26 mouse cellular contexts compared by ENCODE assay signal in genomic region chr9:100252409-100252808, GRCm38 (mm10).
DNase-seq lines count a peak whose midpoint lies in the region; ATAC-seq lines count a peak whose summit lies in the region.
"Had no signal": no experiment of that assay in that cellular context is flagged by ENCODE, and none has a peak within 500 bp of the region (broad histone marks: within the 10 kb centered on the region; RNA-seq: fewer than 3 reads in every experiment).

No protein-coding gene starts in this region.

- WGBS in limb, embryonic 12.5 days, result 47% methylated on average over 10 of the region's 10 CpGs
- 84% methylated on average over 10 of the region's 10 CpGs for WGBS in limb, embryonic 10.5 days
- WGBS in limb, embryonic 13.5 days, result 30% methylated on average over 10 of the region's 10 CpGs
- WGBS in neural tube, embryonic 15.5 days, result 40% methylated on average over 10 of the region's 10 CpGs

- H3K36me3 ChIP-seq in limb, embryonic 12.5 days, result no peaks in the 10 kb centered on the region
- no peaks in the 10 kb centered on the region for H3K36me3 ChIP-seq in limb, embryonic 10.5 days
- H3K36me3 ChIP-seq in limb, embryonic 13.5 days, result no peaks in the 10 kb centered on the region
- no peaks in the 10 kb centered on the region for H3K36me3 ChIP-seq in neural tube, embryonic 15.5 days
- H3K36me3 ChIP-seq: embryonic facial prominence, embryonic 13.5 days; embryonic facial prominence, embryonic 15.5 days; forebrain, embryonic 10.5 days; forebrain, embryonic 12.5 days; G1E had no signal

- H3K4me2 ChIP-seq in limb, embryonic 12.5 days, result peak overlapping the region; percentile 3; the same call in 1 of the 2 replicates
- H3K4me2 ChIP-seq in limb, embryonic 13.5 days (replicated peaks), result 0 out of 2 replicates have a peak overlapping the region, but pooled peaks have one; percentile 17
- peak overlapping the region; percentile 25; the same call in 1 of the 2 replicates for H3K4me2 ChIP-seq in neural tube, embryonic 15.5 days
- H3K4me2 ChIP-seq: embryonic facial prominence, embryonic 13.5 days; embryonic facial prominence, embryonic 15.5 days; forebrain, embryonic 12.5 days had no signal

- no peaks in the 10 kb centered on the region for H3K9me3 ChIP-seq in limb, embryonic 12.5 days
- no peaks in the 10 kb centered on the region for H3K9me3 ChIP-seq in limb, embryonic 10.5 days (replicated peaks)
- no peaks in the 10 kb centered on the region for H3K9me3 ChIP-seq in limb, embryonic 13.5 days
- no peaks in the 10 kb centered on the region for H3K9me3 ChIP-seq in neural tube, embryonic 15.5 days (replicated peaks)
- H3K9me3 ChIP-seq: embryonic facial prominence, embryonic 13.5 days; embryonic facial prominence, embryonic 15.5 days; forebrain, embryonic 10.5 days; forebrain, embryonic 12.5 days had no signal

- H3K27me3 ChIP-seq in limb, embryonic 12.5 days, result no peaks in the 10 kb centered on the region
- H3K27me3 ChIP-seq in limb, embryonic 10.5 days (ENCODE audit: low read depth, poor library complexity, severe bottlenecking), result no peaks in the 10 kb centered on the region
- peaks cover 9% of the 10 kb centered on the region; the same call in 1 of the 2 replicates for H3K27me3 ChIP-seq in limb, embryonic 13.5 days
- H3K27me3 ChIP-seq in neural tube, embryonic 15.5 days (replicated peaks), result 0 out of 2 replicates have a peak, but pooled peaks cover 7% of the 10 kb centered on the region
- H3K27me3 ChIP-seq: embryonic facial prominence, embryonic 13.5 days; embryonic facial prominence, embryonic 15.5 days had no signal

- H3K4me1 ChIP-seq in limb, embryonic 12.5 days (replicated peaks), result peaks cover 6% of the 10 kb centered on the region
- peaks cover 8% of the 10 kb centered on the region; the same call in 1 of the 2 replicates for H3K4me1 ChIP-seq in limb, embryonic 10.5 days
- peaks cover 6% of the 10 kb centered on the region for H3K4me1 ChIP-seq in limb, embryonic 13.5 days
- H3K4me1 ChIP-seq in neural tube, embryonic 15.5 days, result peaks cover 14% of the 10 kb centered on the region
- H3K4me1 ChIP-seq: embryonic facial prominence, embryonic 13.5 days; embryonic facial prominence, embryonic 15.5 days; forebrain, embryonic 12.5 days had no signal

- no peak overlapping the region for H3K9ac ChIP-seq in limb, embryonic 12.5 days (replicated peaks)
- H3K9ac ChIP-seq in limb, embryonic 13.5 days, result peak overlapping the region; percentile 26; the same call in 1 of the 2 replicates
- H3K9ac ChIP-seq in neural tube, embryonic 15.5 days (replicated peaks), result no peak overlapping the region
- H3K9ac ChIP-seq: embryonic facial prominence, embryonic 13.5 days; embryonic facial prominence, embryonic 15.5 days; forebrain, embryonic 12.5 days had no signal

- no peak overlapping the region for H3K4me3 ChIP-seq in limb, embryonic 12.5 days (replicated peaks)
- no peak overlapping the region for H3K4me3 ChIP-seq in limb, embryonic 10.5 days
- H3K4me3 ChIP-seq in limb, embryonic 13.5 days, result no peak overlapping the region
- H3K4me3 ChIP-seq in neural tube, embryonic 15.5 days (replicated peaks), result no peak overlapping the region
- H3K4me3 ChIP-seq: embryonic facial prominence, embryonic 13.5 days; embryonic facial prominence, embryonic 15.5 days; erythroblast, embryonic 14.5 days; forebrain, embryonic 10.5 days; forebrain, embryonic 12.5 days had no signal

- H3K27ac ChIP-seq in limb, embryonic 12.5 days, result no peak overlapping the region
- H3K27ac ChIP-seq in limb, embryonic 10.5 days, result no peak overlapping the region
- no peak overlapping the region for H3K27ac ChIP-seq in limb, embryonic 13.5 days
- no peak overlapping the region for H3K27ac ChIP-seq in neural tube, embryonic 15.5 days (replicated peaks)
- H3K27ac ChIP-seq: embryonic facial prominence, embryonic 13.5 days; embryonic facial prominence, embryonic 15.5 days; forebrain, embryonic 10.5 days; forebrain, embryonic 12.5 days had no signal

- no peak for DNase-seq in limb, embryonic 10.5 days (ENCODE audit: low spot score)
- no peak for DNase-seq in urinary bladder, postnatal 4 days (ENCODE audit: low spot score in 2 of 2)
- DNase-seq: adrenal gland, postnatal 10 days; adrenal gland, postnatal 25 days; B cell, adult 2 months; cerebellum, adult 11 months; cerebellum, adult 18-20 months; cerebellum, adult 8-10 months; cerebellum, adult 9-11 months; cerebellum, postnatal 14 days; cerebellum, postnatal 36 days; embryo, embryonic 11 days had no signal

- no peak for ATAC-seq in limb, embryonic 12.5 days (ENCODE audit: insufficient number of reproducible peaks, insufficient read depth, low FRiP score, low TSS enrichment, low read depth)
- ATAC-seq in limb, embryonic 13.5 days (ENCODE audit: low FRiP score, low read depth), result no peak
- peak; percentile 35 for ATAC-seq in neural tube, embryonic 15.5 days (ENCODE audit: low FRiP score)
- ATAC-seq: activated CD4-positive, CD25-positive, alpha-beta regulatory T cell, adult 4 months; CD4-positive, CD25-positive, alpha-beta regulatory T cell, adult 4 months; forebrain, embryonic 14.5 days; forebrain, embryonic 16.5 days; Patski had no signal
